Comparison of ENCODE assay signal across 27 mouse cellular contexts in the genomic region with DNA sequence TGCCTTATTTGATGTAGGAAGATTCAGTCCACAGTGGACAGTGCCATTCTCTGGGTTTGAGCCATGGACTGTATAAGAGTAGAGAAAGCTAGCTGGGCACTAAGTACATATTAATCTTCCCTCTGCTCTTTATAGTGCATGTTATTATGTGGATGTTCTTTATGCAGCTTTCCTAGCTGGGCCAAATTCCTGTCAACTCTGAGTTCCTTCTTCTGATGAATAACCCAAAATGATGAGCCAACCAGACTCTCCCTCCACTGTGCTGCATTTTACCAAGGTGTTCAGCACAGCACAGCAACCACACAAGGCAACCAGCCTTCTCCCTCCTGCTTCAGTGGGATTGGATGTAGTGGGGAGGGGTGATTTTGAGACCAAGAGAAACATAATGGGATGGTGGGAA.
"Had no signal": no experiment of that assay in that cellular context is flagged by ENCODE, and none has a peak within 500 bp of the region (broad histone marks: within the 10 kb centered on the region; RNA-seq: fewer than 3 reads in every experiment).

No protein-coding gene starts in this region.

- H3K4me3 ChIP-seq: heart, adult 2 months; heart, embryonic 13.5 days; heart, embryonic 15.5 days; hindbrain, embryonic 10.5 days; hindbrain, embryonic 12.5 days; kidney, embryonic 15.5 days; layer of hippocampus, adult 2 months; left cerebral cortex, adult 2 months; limb, embryonic 13.5 days; limb, embryonic 15.5 days; liver, embryonic 12.5 days had no signal

- H3K27ac ChIP-seq: heart, adult 2 months; heart, embryonic 13.5 days; heart, embryonic 15.5 days; hindbrain, embryonic 10.5 days; hindbrain, embryonic 12.5 days; hindbrain, embryonic 14.5 days; kidney, embryonic 15.5 days; kidney, postnatal 0 days; layer of hippocampus, adult 2 months; left cerebral cortex, adult 2 months; limb, embryonic 13.5 days; limb, embryonic 15.5 days; liver, embryonic 12.5 days; liver, embryonic 14.5 days had no signal

- H3K27me3 ChIP-seq: heart, embryonic 13.5 days; heart, embryonic 15.5 days; hindbrain, embryonic 12.5 days; kidney, embryonic 15.5 days; limb, embryonic 13.5 days; limb, embryonic 15.5 days; liver, embryonic 12.5 days had no signal

- H3K36me3 ChIP-seq: heart, embryonic 13.5 days; heart, embryonic 15.5 days; hindbrain, embryonic 10.5 days; hindbrain, embryonic 12.5 days; kidney, embryonic 15.5 days; limb, embryonic 13.5 days; limb, embryonic 15.5 days; liver, embryonic 12.5 days had no signal

- H3K9me3 ChIP-seq: heart, embryonic 13.5 days; heart, embryonic 15.5 days; hindbrain, embryonic 10.5 days; hindbrain, embryonic 12.5 days; kidney, embryonic 15.5 days; limb, embryonic 13.5 days; limb, embryonic 15.5 days; liver, embryonic 12.5 days had no signal

- DNase-seq: gastrocnemius, postnatal 14 days; gastrocnemius, postnatal 36 days; heart, adult 11 months; heart, adult 2 months; heart, postnatal 4 days; kidney, adult 18-20 months; kidney, adult 9 months; kidney, postnatal 25 days; kidney, postnatal 4 days; left cerebral cortex, postnatal 4 days had no signal

- H3K4me1 ChIP-seq: heart, embryonic 15.5 days; liver, embryonic 12.5 days had no signal

- ATAC-seq: hindbrain, embryonic 16.5 days; inflammation-experienced regulatory T-cells, adult 6 months; intestine, postnatal 0 days; liver, embryonic 12.5 days had no signal

- H3K4me2 ChIP-seq: heart, embryonic 11.5 days; heart, embryonic 13.5 days; heart, embryonic 15.5 days; hindbrain, embryonic 12.5 days; hindbrain, embryonic 14.5 days; kidney, embryonic 15.5 days; limb, embryonic 13.5 days; limb, embryonic 15.5 days; liver, embryonic 12.5 days had no signal

- H3K9ac ChIP-seq: heart, embryonic 13.5 days; heart, embryonic 15.5 days; hindbrain, embryonic 12.5 days; hindbrain, embryonic 14.5 days; kidney, embryonic 15.5 days; limb, embryonic 13.5 days; limb, embryonic 15.5 days; liver, embryonic 12.5 days; liver, embryonic 14.5 days had no signal
